Mouse (Mus musculus) limb, embryonic 12.5 days (tissue): ENCODE results near the gene S100a11. TPM values are rescaled to one million over a fixed set of nuclear protein-coding genes. Genes with fewer than 3 reads are reported as not detected.
A peak's percentile ranks its signal among the peaks of the same experiment; 100 is the strongest.

Experiments used
- ATAC-seq: fragments of 200-750 bp; cut with Nextera tagmentation; 2 replicates; pipeline ENCODE4 v1.8.0; 2017; ENCODE audit warnings: low read depth, moderate TSS enrichment; ENCODE audit not compliant: insufficient number of reproducible peaks, insufficient read depth, low FRiP score, low TSS enrichment
- H3K27ac ChIP-seq: fragments of 300-500 bp; sonication (generic); 2 replicates; pipeline ENCODE4 v1.5.1; 2016; ENCODE audit warnings: mild to moderate bottlenecking, moderate library complexity
- H3K27me3 ChIP-seq: fragments of 300-500 bp; sonication (generic); 2 replicates; pipeline ENCODE4 v1.6.1; 2016; ENCODE audit warnings: mild to moderate bottlenecking, moderate library complexity
- H3K36me3 ChIP-seq: fragments of 300-500 bp; sonication (generic); 2 replicates; pipeline ENCODE4 v1.6.1; 2016; ENCODE audit warnings: mild to moderate bottlenecking, moderate library complexity
- H3K4me1 ChIP-seq: fragments of 300-500 bp; sonication (generic); replicated peaks from 2 replicates; pipeline ENCODE4 v1.6.1; 2016
- H3K4me2 ChIP-seq: fragments of 300-500 bp; sonication (generic); 2 replicates; pipeline ENCODE4 v1.6.1; 2016; ENCODE audit warnings: mild to moderate bottlenecking, moderate library complexity
- H3K4me3 ChIP-seq: fragments of 300-500 bp; sonication (generic); replicated peaks from 2 replicates; pipeline ENCODE4 v1.5.1; 2016; ENCODE audit warnings: mild to moderate bottlenecking
- H3K9ac ChIP-seq: fragments of 300-500 bp; sonication (generic); replicated peaks from 2 replicates; pipeline ENCODE4 v1.6.1; 2016; ENCODE audit warnings: mild to moderate bottlenecking, moderate library complexity
- H3K9me3 ChIP-seq: fragments of 300-500 bp; sonication (generic); 2 replicates; pipeline ENCODE4 v1.6.1; 2016; ENCODE audit warnings: mild to moderate bottlenecking, moderate library complexity
- WGBS: fragments of 180-500 bp; shearing (Covaris S2); methylation state at CpG from one replicate; pipeline ENCODE4 v1.1.7; 2016; 5-methylcytosine and 5-hydroxymethylcytosine counted together
- polyA plus RNA-seq: library from polyadenylated mRNA; unstranded; fragments of >200 nt; fragmentation: Nextera tagmentation; extraction: Ambion mirVana; gene quantifications from 2 replicates; pipeline ENCODE4 v1.2.1, GENCODE M21; 2016

S100a11 gene
- polyA plus RNA-seq, 1 experiment from 2014 or later, result 600 TPM

DNA sequence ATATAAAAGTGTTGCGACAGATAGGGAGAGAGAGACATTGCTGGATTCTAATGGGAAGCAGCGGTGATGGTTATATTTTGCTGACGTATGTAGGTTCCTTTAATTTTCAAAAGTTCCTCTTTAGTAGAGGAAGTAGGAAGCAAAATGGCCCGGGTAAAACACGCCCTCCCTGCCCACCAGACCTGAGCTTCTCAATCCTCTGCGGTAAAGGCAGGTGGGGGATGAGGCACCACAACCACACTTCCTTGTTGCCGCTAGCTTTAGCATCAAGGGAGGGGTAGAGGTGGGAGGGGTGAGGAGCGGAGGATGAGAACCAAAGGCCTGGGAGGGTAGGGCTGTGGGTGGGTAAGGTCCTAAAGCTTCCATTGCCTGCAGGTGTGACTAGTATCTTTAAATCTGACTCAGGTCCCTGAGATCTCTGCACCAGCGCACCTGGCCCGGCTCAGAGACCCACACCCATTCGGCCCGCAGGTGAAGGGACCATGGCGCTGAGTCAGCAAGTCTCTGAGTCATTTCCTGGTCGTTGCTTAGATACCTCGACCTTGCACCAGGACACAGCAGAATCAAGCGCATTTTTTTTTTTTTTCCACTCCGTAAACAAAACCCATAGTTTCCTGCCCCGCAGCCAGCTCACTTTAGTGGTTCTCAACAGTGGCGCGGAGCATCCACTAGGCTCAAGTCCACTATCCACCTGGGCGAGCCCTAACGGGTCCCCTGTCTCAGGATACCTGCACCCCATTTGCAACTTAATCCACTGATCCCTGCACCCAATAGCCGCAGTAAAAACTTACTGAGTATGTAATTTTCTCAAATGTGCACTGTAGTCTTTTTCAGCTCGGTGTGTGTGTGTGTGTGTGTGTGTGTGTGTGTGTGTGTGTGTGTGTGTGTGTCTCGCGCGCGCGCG is 14.1 kb upstream of the S100a11 start:
- Histone ChIP-seq H3K9me3 (peaks cover 4% of the 10 kb centered on the region; the same call in 1 of the 2 replicates), H3K4me3 (no peak overlapping the region), H3K4me1 (no peaks in the 10 kb centered on the region), H3K9ac (no peak overlapping the region), H3K4me2 (peak overlapping the region; percentile 30), H3K36me3 (no peaks in the 10 kb centered on the region), H3K27ac (no peak overlapping the region), H3K27me3 (no peaks in the 10 kb centered on the region)
- ATAC-seq, result no peak
- 40% methylated on average over 30 of the region's 30 CpGs for WGBS

DNA sequence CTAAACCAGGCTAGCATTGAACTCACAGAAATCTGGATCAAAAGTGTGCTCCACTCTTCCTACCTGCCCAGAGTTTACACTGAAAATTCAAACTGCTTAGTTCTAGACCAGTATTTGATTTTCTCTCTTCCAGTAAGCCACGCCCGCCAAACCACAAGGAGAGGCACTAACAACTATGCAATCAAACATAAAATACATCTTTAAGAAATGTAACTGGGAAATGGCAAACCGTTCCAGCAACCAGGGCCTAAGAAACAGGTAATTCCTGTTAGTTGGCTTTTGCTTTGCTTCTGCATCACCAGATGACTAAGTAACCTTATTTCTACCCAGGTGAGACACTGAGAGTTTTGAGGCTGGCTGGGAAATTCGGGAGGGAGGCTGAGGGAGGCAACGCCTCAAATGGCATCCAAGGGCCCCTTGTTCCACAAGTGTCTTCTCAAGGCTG is 13.4 kb upstream of the S100a11 start:
- no peak for ATAC-seq
- Histone ChIP-seq H3K36me3 (no peaks in the 10 kb centered on the region), H3K9me3 (peaks cover 4% of the 10 kb centered on the region; the same call in 1 of the 2 replicates), H3K27ac (no peak overlapping the region), H3K4me2 (no peak overlapping the region), H3K4me1 (no peaks in the 10 kb centered on the region), H3K27me3 (no peaks in the 10 kb centered on the region), H3K9ac (no peak overlapping the region), H3K4me3 (no peak overlapping the region)
- 71% methylated on average over 5 of the region's 5 CpGs for WGBS

DNA sequence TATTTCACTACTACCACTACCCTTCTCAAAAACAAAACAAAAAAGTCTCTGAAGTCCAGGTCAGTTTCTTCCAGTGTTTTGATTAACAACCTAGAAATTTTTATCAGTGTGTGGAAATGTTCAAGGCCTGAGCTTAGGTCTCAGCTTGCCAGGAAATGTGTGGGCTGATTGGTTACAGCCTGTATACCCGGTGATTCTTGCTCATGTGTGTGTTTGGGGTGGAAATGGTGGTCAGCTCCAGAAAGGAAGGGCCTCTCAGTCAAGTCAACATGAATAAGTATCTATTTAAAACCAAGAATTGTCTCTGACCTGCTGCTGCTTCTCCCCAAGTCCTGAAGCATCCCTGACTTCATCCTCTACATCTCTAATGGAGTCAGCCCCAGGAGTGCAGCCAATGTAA is 11.0 kb upstream of the S100a11 start:
- 74% methylated on average over 1 of the region's 1 CpGs for WGBS
- Histone ChIP-seq H3K9ac (no peak overlapping the region), H3K4me3 (no peak overlapping the region), H3K4me1 (no peaks in the 10 kb centered on the region), H3K27me3 (no peaks in the 10 kb centered on the region), H3K27ac (no peak overlapping the region), H3K9me3 (no peaks in the 10 kb centered on the region), H3K36me3 (no peaks in the 10 kb centered on the region), H3K4me2 (no peak overlapping the region)
- no peak for ATAC-seq

DNA sequence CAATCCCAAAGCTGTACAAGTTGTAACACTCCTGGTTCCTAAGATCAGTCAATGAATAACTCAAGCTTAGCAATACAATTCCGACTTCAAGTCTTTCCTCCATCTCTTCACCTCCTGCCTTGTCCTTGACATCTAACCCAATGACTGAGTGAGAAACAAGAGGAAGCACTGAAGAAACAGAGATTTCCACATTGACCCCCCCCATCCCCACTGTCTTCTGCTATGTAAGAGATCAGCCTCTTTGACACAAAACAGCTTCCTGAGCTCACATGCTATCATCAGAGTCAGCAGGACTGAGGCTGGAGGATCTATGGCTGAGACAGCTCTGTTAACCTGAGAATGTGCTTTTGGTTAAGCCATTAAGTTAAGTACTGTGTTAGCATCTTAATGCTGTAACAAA is 9.3 kb upstream of the S100a11 start:
- Histone ChIP-seq H3K9ac (no peak overlapping the region), H3K4me3 (no peak overlapping the region)
- 82% methylated on average over 1 of the region's 1 CpGs for WGBS

DNA sequence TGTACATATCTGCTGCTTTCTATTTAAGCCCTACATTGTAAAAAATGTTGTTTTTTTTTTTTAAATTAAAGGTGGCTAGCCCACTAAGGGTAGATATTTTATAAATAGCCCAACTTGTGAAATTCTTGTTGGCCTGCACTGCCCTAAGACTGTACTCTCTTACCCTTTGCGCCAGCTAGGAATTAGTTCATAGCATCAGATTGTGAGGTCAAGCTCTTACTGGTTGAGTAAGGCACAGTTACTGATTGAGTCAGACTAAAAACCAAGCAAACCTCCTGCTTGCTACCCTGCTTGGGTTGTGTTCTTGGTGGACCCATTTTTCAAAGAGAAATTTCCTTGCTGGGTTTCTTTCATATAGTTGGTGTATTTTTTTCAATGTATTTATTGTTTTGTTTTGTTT is 8.5 kb upstream of the S100a11 start:
- Histone ChIP-seq H3K9ac (no peak overlapping the region), H3K27ac (no peak overlapping the region), H3K4me1 (no peaks in the 10 kb centered on the region), H3K4me3 (no peak overlapping the region), H3K36me3 (no peaks in the 10 kb centered on the region), H3K4me2 (no peak overlapping the region), H3K9me3 (no peaks in the 10 kb centered on the region), H3K27me3 (no peaks in the 10 kb centered on the region)
- ATAC-seq, result no peak
- 91% methylated on average over 1 of the region's 1 CpGs for WGBS

More for the DNA sequence above, 9.3 kb upstream of the S100a11 start:
- Histone ChIP-seq H3K36me3 (no peaks in the 10 kb centered on the region), H3K4me1 (no peaks in the 10 kb centered on the region), H3K4me2 (no peak overlapping the region), H3K27me3 (no peaks in the 10 kb centered on the region), H3K27ac (no peak overlapping the region), H3K9me3 (no peaks in the 10 kb centered on the region)
- no peak for ATAC-seq

DNA sequence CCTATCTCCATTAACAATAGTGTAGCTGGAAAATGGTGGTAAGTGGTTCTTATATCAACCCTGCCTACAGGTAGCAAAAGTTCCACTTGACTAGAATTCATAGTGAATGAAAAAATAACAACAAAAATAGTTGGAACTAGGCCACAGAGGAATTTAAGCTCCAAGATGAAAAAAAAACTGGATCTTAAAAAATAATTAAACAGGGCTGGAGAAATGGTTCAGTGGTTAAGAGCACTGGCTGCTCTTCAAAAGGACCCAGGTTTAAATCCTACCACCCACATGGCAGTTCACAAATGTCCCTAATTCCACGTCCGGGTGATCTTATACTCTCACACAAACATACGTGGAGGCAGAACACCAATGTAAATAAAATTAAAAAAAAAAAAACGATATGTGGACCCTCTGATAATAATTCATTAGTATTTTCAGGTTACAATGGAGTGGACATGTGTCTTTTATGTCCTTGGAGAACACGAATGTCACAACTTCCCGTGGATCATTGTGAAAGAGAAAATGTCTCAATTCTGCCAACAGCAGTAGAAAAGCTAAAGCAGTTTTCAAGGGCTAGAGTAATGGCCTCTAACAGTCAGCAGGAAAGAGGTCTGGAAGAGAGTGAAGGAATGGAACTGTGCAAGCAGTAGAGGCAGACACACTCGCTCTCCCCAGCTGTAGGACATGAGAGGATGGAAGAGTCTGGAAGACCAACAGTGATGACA is 7.7 kb upstream of the S100a11 start:
- Histone ChIP-seq H3K27me3 (no peaks in the 10 kb centered on the region), H3K4me3 (no peak overlapping the region), H3K27ac (no peak overlapping the region), H3K9me3 (no peaks in the 10 kb centered on the region), H3K9ac (no peak overlapping the region), H3K36me3 (no peaks in the 10 kb centered on the region), H3K4me2 (no peak overlapping the region), H3K4me1 (no peaks in the 10 kb centered on the region)
- WGBS, result 82% methylated on average over 7 of the region's 7 CpGs
- ATAC-seq, result no peak

DNA sequence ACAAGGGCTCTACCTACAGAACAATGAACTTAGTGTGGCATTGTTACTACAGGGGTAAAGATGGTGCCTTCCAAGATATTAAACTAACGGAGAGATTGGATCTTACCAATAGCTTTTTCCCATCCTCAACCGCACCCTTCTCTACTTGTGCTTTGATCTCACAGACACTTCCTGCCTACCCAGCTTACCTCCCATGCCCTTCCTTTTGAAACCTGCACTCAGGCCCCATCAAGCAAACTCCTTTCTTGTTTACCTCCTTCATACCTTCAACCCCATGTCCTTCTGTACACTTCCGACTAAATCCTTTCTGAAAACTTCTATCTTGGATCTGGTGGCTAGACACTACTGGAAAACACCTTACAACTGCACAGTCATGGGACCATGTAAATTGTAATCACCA is 5.7 kb upstream of the S100a11 start:
- H3K4me3 ChIP-seq, result no peak overlapping the region
- H3K9ac ChIP-seq, result no peak overlapping the region
- no peak for ATAC-seq
- no peaks in the 10 kb centered on the region for H3K4me1 ChIP-seq
- no peaks in the 10 kb centered on the region for H3K27me3 ChIP-seq
- H3K27ac ChIP-seq, result no peak overlapping the region
- no peaks in the 10 kb centered on the region for H3K36me3 ChIP-seq
- WGBS, result 90% methylated on average over 3 of the region's 3 CpGs
- no peaks in the 10 kb centered on the region for H3K9me3 ChIP-seq
- H3K4me2 ChIP-seq, result no peak overlapping the region

DNA sequence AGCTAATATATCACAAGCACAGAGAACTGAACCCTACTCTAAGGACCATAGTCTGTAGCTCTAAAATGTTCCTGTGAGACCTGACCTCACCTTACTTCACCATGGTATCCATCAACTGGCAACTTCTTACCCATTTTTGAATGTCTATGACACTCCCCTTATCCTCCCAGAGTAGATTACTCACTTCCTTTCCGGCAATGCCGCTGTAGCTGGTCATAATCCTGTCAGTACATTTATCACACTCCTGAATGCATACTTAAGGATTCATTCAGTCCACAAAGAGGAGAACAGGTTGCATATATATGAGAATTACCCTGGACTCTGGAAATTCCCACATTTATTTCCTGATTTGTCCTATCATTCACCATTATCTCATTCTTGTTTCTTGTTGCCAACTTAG is 2.9 kb upstream of the S100a11 start:
- Histone ChIP-seq H3K9me3 (no peaks in the 10 kb centered on the region), H3K9ac (no peak overlapping the region), H3K36me3 (no peaks in the 10 kb centered on the region), H3K27me3 (no peaks in the 10 kb centered on the region), H3K4me3 (no peak overlapping the region), H3K27ac (no peak overlapping the region), H3K4me2 (no peak overlapping the region), H3K4me1 (peaks cover 6% of the 10 kb centered on the region; the same call in 1 of the 2 replicates)
- WGBS, result 75% methylated on average over 2 of the region's 2 CpGs
- ATAC-seq, result no peak

DNA sequence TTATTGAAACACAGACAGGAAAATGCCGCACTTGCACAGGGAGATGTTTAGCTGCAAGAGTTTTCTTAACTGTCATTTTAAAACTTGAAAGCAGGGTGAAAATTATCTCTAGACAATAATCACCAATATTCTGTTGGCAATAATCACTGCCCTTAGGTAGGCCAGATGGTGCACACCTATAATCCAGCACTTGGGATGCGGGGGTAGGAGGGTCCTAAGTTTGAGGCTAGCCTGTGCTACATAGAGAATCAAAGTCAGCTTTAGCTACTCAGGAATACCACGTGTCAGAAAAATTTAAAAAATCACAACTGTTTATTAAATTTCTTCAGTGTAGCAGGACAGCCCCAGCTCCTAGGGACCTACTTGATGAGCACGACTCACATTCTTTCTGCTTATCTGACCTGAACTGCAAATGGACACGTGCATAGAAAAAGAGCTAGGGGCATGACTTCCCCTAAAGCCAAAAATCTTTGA is 395 bp upstream of the S100a11 start:
- Histone ChIP-seq H3K4me3 (peak overlapping the region; percentile 65), H3K27me3 (no peaks in the 10 kb centered on the region), H3K36me3 (peaks cover 9% of the 10 kb centered on the region), H3K27ac (peak overlapping the region; percentile 87; the same call in 1 of the 2 replicates), H3K4me1 (peaks cover 6% of the 10 kb centered on the region; the same call in 1 of the 2 replicates), H3K4me2 (peak overlapping the region; percentile 66), H3K9ac (peak overlapping the region; percentile 80; the same call in 1 of the 2 replicates), H3K9me3 (no peaks in the 10 kb centered on the region)
- ATAC-seq, result peak; percentile 53
- 56% methylated on average over 5 of the region's 5 CpGs for WGBS

DNA sequence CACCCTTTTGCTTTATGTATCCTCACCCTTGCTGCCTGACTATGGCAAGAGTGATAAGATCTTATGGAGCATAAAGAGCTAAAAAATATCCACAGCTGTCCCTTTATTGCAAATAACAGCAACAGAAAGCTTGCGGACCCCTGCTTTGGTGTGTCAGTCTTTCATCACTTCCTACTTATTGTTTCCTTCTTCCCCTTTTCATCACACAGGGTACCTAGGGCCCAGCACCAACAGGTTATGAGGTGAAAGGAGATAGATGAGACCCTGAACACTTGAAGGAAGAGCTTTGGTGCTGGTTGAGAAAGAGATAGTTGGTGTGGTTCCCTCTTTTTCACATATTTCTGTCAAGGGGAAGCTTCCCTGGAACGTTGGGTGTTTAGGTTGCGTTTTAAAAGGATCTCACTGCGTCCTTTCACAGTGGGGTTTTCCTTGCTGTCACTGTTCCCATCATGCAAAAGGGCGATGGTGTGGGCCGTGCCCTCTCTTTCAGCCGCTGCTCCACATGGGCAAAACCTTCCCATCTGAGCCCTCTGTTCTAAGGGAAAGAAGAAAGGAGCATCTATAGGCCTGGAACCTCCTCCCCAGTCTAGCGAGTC is 1.3 kb downstream of the S100a11 start:
- Histone ChIP-seq H3K36me3 (peaks cover 26% of the 10 kb centered on the region), H3K4me2 (peak overlapping the region; percentile 66), H3K27me3 (no peaks in the 10 kb centered on the region), H3K27ac (no peak overlapping the region), H3K4me1 (peaks cover 6% of the 10 kb centered on the region; the same call in 1 of the 2 replicates), H3K9ac (no peak overlapping the region), H3K4me3 (peak overlapping the region; percentile 65), H3K9me3 (no peaks in the 10 kb centered on the region)
- no peak for ATAC-seq
- WGBS, result 83% methylated on average over 8 of the region's 8 CpGs

DNA sequence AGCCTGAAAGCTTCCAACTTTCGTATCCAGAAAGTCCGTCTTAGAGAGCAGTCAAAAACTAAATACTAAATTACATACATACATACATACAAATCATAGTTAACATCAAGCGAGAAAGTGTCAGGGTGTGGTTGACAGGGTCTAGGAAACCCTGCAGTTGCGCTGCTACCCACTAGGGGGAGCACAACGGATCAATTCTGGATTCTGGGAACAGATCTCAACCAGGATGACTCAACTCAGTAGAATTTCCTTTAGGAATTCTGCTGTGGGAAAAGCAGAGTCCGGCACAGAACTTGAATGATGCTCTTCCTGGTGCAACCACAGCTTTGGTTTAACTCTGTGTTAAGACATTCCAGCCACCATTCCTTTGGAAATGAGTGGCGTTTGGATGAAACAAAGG is 2.3 kb downstream of the S100a11 start:
- H3K9me3 ChIP-seq, result no peaks in the 10 kb centered on the region
- peaks cover 29% of the 10 kb centered on the region for H3K36me3 ChIP-seq
- no peak overlapping the region for H3K9ac ChIP-seq
- peaks cover 6% of the 10 kb centered on the region; the same call in 1 of the 2 replicates for H3K4me1 ChIP-seq
- no peaks in the 10 kb centered on the region for H3K27me3 ChIP-seq
- no peak overlapping the region for H3K4me3 ChIP-seq
- H3K4me2 ChIP-seq, result no peak overlapping the region
- no peak overlapping the region for H3K27ac ChIP-seq
- ATAC-seq, result no peak
- WGBS, result 52% methylated on average over 7 of the region's 7 CpGs
